Mouse (Mus musculus): ENCODE results near the gene Golga2. TPM values are rescaled to one million over a fixed set of nuclear protein-coding genes. Genes with fewer than 3 reads are reported as not detected.

Gene Golga2
- polyA plus RNA-seq, 1 experiment from 2014 or later = 27.2 TPM

Small RNA genes within 50 kb of the gene (microRNA-seq; reads per million reads assigned to microRNA genes)
- 0.83 reads per million for gene Gm23363 (ENCODE audit: borderline number of aligned reads)
- gene Mir199b (ENCODE audit: borderline number of aligned reads) = 829 reads per million, percentile 73 among the genes with 10 or more reads in this experiment

Other genes with a start within 250 kb of the Golga2 start
- 8.2 and 8.9 TPM in 2 replicates for gene Fam78a, start 202.5 kb upstream of the Golga2 start, polyA plus RNA-seq (2014; fragmentation: Nextera tagmentation; extraction: Ambion mirVana)
- 11.7 and 13.0 TPM in 2 replicates for gene Plpp7, start 191.9 kb upstream of the Golga2 start, polyA plus RNA-seq (2014; fragmentation: Nextera tagmentation; extraction: Ambion mirVana)
- 63.0 and 66.0 TPM in 2 replicates for gene Prrc2b, start 136.3 kb upstream of the Golga2 start, polyA plus RNA-seq (2014; fragmentation: Nextera tagmentation; extraction: Ambion mirVana)
- gene Pomt1, start 50.8 kb upstream of the Golga2 start, polyA plus RNA-seq (2014; fragmentation: Nextera tagmentation; extraction: Ambion mirVana) = 20.2 and 26.5 TPM in 2 replicates
- 58.6 and 60.6 TPM in 2 replicates for gene Uck1, start 27.2 kb upstream of the Golga2 start, polyA plus RNA-seq (2014; fragmentation: Nextera tagmentation; extraction: Ambion mirVana)
- 206 and 249 TPM in 2 replicates for gene Swi5, start 691 bp downstream of the Golga2 start, polyA plus RNA-seq (2014; fragmentation: Nextera tagmentation; extraction: Ambion mirVana)
- gene Ciz1, start 64.9 kb downstream of the Golga2 start, polyA plus RNA-seq (2014; fragmentation: Nextera tagmentation; extraction: Ambion mirVana) = 41.9 and 48.0 TPM in 2 replicates
- gene Dnm1, start 66.0 kb downstream of the Golga2 start, polyA plus RNA-seq (2014; fragmentation: Nextera tagmentation; extraction: Ambion mirVana) = 34.1 and 41.7 TPM in 2 replicates
- gene 1110008P14Rik, start 94.6 kb downstream of the Golga2 start, polyA plus RNA-seq (2014; fragmentation: Nextera tagmentation; extraction: Ambion mirVana) = 67.7 and 79.7 TPM in 2 replicates
- gene Lcn2, start 100.9 kb downstream of the Golga2 start, polyA plus RNA-seq (2014; fragmentation: Nextera tagmentation; extraction: Ambion mirVana) = 4.0 and 7.9 TPM in 2 replicates
- gene Ptges2, start 108.5 kb downstream of the Golga2 start, polyA plus RNA-seq (2014; fragmentation: Nextera tagmentation; extraction: Ambion mirVana) = 28.0 and 33.5 TPM in 2 replicates
- 4.9 and 5.6 TPM in 2 replicates for gene Naif1, start 163.1 kb downstream of the Golga2 start, polyA plus RNA-seq (2014; fragmentation: Nextera tagmentation; extraction: Ambion mirVana)
- gene Slc25a25, start 164.1 kb downstream of the Golga2 start, polyA plus RNA-seq (2014; fragmentation: Nextera tagmentation; extraction: Ambion mirVana) = 15.8 and 17.0 TPM in 2 replicates
- 16.3 and 19.2 TPM in 2 replicates for gene Fam102a, start 247.9 kb downstream of the Golga2 start, polyA plus RNA-seq (2014; fragmentation: Nextera tagmentation; extraction: Ambion mirVana)

All from embryonic facial prominence, embryonic 14.5 days (tissue).